Mouse (Mus musculus): Measurements from ENCODE around the gene Ifit1. TPM values are rescaled to one million over a fixed set of nuclear protein-coding genes. Genes with fewer than 3 reads are reported as not detected.

Ifit1 gene
- polyA plus RNA-seq, 1 experiment = 0.01 TPM

DNA sequence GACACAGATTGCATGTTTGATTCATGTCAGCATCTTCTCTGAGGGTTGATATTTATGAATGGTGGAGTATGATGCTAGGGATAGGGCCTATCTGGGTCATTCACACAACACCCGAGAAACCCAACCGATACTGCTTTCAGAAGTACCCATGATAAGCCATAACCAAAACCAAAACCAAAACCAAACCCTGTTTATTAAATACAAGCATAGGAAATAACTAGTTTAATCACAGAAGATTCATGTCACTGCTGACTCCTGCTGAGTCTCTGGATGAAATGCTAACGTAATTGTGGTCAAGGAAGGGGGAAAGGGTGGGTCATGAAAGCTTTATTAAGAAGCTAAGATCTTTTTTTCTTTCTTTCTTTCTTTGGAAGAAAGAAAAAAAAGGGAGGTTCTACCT, 9.6 kb downstream of the Ifit1 start:
- no peak overlapping the region for H3ac ChIP-seq (ENCODE audit: control insufficient read depth, insufficient read length, low read depth)
- no peaks in the 10 kb centered on the region for H3K27me3 ChIP-seq (ENCODE audit: control insufficient read depth, insufficient read depth, insufficient read length)
- no peaks in the 10 kb centered on the region for H3K36me3 ChIP-seq (ENCODE audit: control insufficient read depth, insufficient read depth)
- no peaks in the 10 kb centered on the region for H3K79me2 ChIP-seq (ENCODE audit: control insufficient read depth, insufficient read depth)
- H3K4me3 ChIP-seq (ENCODE audit: insufficient read depth, poor library complexity, severe bottlenecking) = no peak overlapping the region
- TF ChIP-seq MAX (IDR thresholded peaks at IDR 0.05) (no peak), MYOD1 (IDR thresholded peaks at IDR 0.05; ENCODE audit: control insufficient read depth, insufficient read length, low read depth) (no peak), FOSL1 (IDR thresholded peaks at IDR 0.05; ENCODE audit: insufficient read depth, low read length, poor library complexity, severe bottlenecking) (no peak), CEBPB (IDR thresholded peaks at IDR 0.05; ENCODE audit: low read depth) (no peak), MYOG (IDR thresholded peaks at IDR 0.05; ENCODE audit: control insufficient read depth, extremely low read depth, insufficient read length) (no peak), USF1 (IDR thresholded peaks at IDR 0.05; ENCODE audit: low read depth) (no peak), CTCF (IDR thresholded peaks at IDR 0.05; ENCODE audit: control insufficient read depth, insufficient read depth, insufficient read length) (no peak)
- H3K79me3 ChIP-seq (ENCODE audit: low read depth) = no peaks in the 10 kb centered on the region

DNA sequence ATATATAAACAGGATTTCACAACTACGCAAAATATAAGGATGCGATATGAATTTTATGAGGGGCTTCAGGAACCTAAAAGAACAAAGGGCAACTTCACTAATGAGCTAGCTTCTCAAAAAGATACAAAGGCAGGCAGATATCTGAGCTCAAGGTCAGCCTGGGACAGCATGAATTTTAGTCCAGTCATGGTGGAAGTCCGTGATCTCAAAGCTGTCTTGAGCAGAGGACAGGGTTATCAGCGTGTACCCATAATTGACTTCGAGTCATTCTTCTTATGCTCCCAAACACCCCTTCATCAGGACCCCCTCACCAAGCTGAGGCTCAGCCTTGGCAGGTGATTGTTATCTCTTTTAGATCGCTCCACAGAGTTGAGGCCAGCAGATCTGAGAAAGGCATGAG, 10.3 kb downstream of the Ifit1 start:
- Histone ChIP-seq H3ac (ENCODE audit: control insufficient read depth, insufficient read length, low read depth) (no peak overlapping the region), H3K27me3 (ENCODE audit: control insufficient read depth, insufficient read depth, insufficient read length) (no peaks in the 10 kb centered on the region), H3K79me2 (ENCODE audit: control insufficient read depth, insufficient read depth) (no peaks in the 10 kb centered on the region), H3K79me3 (ENCODE audit: low read depth) (no peaks in the 10 kb centered on the region), H3K36me3 (ENCODE audit: control insufficient read depth, insufficient read depth) (no peaks in the 10 kb centered on the region), H3K4me3 (ENCODE audit: insufficient read depth, poor library complexity, severe bottlenecking) (no peak overlapping the region)
- no peak for TF ChIP-seq MYOG (IDR thresholded peaks at IDR 0.05; ENCODE audit: control insufficient read depth, extremely low read depth, insufficient read length)
- no peak for TF ChIP-seq MAX (IDR thresholded peaks at IDR 0.05)
- no peak for TF ChIP-seq MYOD1 (IDR thresholded peaks at IDR 0.05; ENCODE audit: control insufficient read depth, insufficient read length, low read depth)
- no peak for TF ChIP-seq USF1 (IDR thresholded peaks at IDR 0.05; ENCODE audit: low read depth)
- no peak for TF ChIP-seq FOSL1 (IDR thresholded peaks at IDR 0.05; ENCODE audit: insufficient read depth, low read length, poor library complexity, severe bottlenecking)
- TF ChIP-seq CTCF (IDR thresholded peaks at IDR 0.05; ENCODE audit: control insufficient read depth, insufficient read depth, insufficient read length) = no peak
- no peak for TF ChIP-seq CEBPB (IDR thresholded peaks at IDR 0.05; ENCODE audit: low read depth)

DNA sequence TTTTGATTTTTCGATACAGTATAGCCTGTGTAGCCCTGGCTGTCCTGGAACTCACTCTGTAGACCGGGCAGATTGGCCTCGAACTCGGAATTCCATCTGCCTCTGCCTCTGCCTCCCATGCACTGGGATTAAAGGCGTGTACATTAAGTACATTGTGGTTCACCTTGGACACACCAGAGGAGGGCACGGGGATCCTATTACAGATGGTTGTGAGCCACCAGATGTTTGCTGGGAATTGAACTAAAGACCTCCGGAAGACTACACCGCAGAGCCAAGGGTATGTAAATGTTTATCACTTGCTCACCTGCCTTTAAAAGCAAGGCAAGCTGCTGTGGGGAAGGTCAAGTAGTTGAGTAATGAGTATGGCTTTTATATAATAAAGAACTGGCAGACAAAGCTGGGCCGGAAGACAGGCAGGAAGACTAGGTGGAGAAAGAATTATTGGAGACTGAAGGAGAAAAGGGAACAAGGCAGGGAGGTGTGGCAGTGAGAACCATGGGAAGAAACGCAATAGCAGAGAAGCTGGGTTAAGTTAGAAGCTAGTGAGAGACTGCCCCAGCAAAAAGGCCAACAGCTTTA, 14.6 kb downstream of the Ifit1 start:
- no peaks in the 10 kb centered on the region for H3K27me3 ChIP-seq (ENCODE audit: control insufficient read depth, insufficient read depth, insufficient read length)
- H3K79me2 ChIP-seq (ENCODE audit: control insufficient read depth, insufficient read depth) = no peaks in the 10 kb centered on the region
- H3K79me3 ChIP-seq (ENCODE audit: low read depth) = no peaks in the 10 kb centered on the region
- no peak overlapping the region for H3K4me3 ChIP-seq (ENCODE audit: insufficient read depth, poor library complexity, severe bottlenecking)
- no peak for TF ChIP-seq CTCF (IDR thresholded peaks at IDR 0.05; ENCODE audit: control insufficient read depth, insufficient read depth, insufficient read length)
- no peak for TF ChIP-seq MYOG (IDR thresholded peaks at IDR 0.05; ENCODE audit: control insufficient read depth, extremely low read depth, insufficient read length)
- no peak for TF ChIP-seq USF1 (IDR thresholded peaks at IDR 0.05; ENCODE audit: low read depth)
- TF ChIP-seq FOSL1 (IDR thresholded peaks at IDR 0.05; ENCODE audit: insufficient read depth, low read length, poor library complexity, severe bottlenecking) = no peak
- no peak for TF ChIP-seq MYOD1 (IDR thresholded peaks at IDR 0.05; ENCODE audit: control insufficient read depth, insufficient read length, low read depth)
- TF ChIP-seq MAX (IDR thresholded peaks at IDR 0.05) = no peak
- no peak for TF ChIP-seq CEBPB (IDR thresholded peaks at IDR 0.05; ENCODE audit: low read depth)
- no peaks in the 10 kb centered on the region for H3K36me3 ChIP-seq (ENCODE audit: control insufficient read depth, insufficient read depth)
- H3ac ChIP-seq (ENCODE audit: control insufficient read depth, insufficient read length, low read depth) = no peak overlapping the region

DNA sequence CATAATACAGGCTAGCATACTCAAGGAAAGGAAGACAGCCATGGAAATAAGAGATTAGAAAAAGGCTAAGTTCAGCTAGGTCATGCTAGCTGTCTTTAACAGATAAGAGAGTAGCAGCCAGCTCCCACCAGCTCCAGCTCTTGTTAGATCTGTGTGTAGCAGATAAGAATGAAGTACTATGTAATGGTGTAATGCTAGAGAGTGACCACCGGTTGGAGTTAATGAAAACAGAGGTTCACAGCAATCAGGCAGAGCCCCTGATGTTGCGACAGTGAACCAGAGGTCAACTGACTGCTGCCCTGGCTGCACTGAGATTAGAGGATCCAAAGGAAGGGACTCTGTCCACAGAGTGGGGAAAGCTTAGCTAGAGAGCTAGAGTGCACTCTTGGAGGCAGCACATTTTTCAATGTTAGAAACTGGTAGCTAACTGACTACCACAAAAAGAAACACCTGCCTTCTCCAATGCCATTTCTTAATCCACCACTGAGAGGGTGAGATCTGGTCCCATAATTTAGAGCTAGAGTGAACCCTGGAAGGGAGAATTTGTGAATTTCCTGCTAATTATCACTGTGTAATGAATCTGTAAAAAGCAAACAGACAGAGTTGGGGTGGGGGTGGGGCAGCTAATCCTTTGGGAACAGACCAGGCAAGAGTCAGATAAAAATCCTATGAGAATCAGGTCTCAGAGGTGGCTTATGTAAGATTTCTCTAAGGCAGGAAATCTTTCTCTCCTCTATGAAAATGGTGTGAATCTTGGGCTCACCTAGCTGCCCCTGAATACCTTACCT, 16.0 kb downstream of the Ifit1 start:
- H3K79me3 ChIP-seq (ENCODE audit: low read depth) = no peaks in the 10 kb centered on the region
- no peaks in the 10 kb centered on the region for H3K27me3 ChIP-seq (ENCODE audit: control insufficient read depth, insufficient read depth, insufficient read length)
- TF ChIP-seq CTCF (IDR thresholded peaks at IDR 0.05; ENCODE audit: control insufficient read depth, insufficient read depth, insufficient read length) (no peak), USF1 (IDR thresholded peaks at IDR 0.05; ENCODE audit: low read depth) (no peak), MYOD1 (IDR thresholded peaks at IDR 0.05; ENCODE audit: control insufficient read depth, insufficient read length, low read depth) (no peak)
- H3K79me2 ChIP-seq (ENCODE audit: control insufficient read depth, insufficient read depth) = no peaks in the 10 kb centered on the region
- no peaks in the 10 kb centered on the region for H3K36me3 ChIP-seq (ENCODE audit: control insufficient read depth, insufficient read depth)
- H3ac ChIP-seq (ENCODE audit: control insufficient read depth, insufficient read length, low read depth) = no peak overlapping the region
- no peak overlapping the region for H3K4me3 ChIP-seq (ENCODE audit: insufficient read depth, poor library complexity, severe bottlenecking)

DNA sequence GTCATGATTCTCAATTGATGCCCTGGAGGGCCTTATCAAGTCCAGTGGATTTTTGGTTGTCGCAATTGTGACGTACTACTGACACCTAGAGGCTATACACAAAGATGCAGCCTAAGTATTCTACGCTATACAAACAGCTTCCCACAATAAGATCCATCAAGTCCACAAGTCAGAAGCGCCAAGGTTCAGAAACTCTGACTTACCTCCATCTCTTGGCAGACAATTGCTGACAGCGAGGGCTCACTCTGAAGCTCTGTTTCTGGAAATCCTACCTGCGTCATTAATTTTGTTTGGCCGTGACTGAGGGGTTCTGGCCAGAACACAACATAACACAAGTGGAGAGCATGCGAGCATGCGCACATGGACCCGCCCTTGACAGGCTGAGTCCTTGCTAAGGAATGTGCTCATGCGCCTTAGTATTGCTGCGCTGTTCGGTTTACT, 21.4 kb downstream of the Ifit1 start:
- H3K36me3 ChIP-seq (ENCODE audit: control insufficient read depth, insufficient read depth) = no peaks in the 10 kb centered on the region
- H3K27me3 ChIP-seq (ENCODE audit: control insufficient read depth, insufficient read depth, insufficient read length) = no peaks in the 10 kb centered on the region
- no peaks in the 10 kb centered on the region for H3K79me3 ChIP-seq (ENCODE audit: low read depth)
- TF ChIP-seq MAX (IDR thresholded peaks at IDR 0.05) (no peak), CTCF (IDR thresholded peaks at IDR 0.05; ENCODE audit: control insufficient read depth, insufficient read depth, insufficient read length) (peak; percentile 32)
- H3K79me2 ChIP-seq (ENCODE audit: control insufficient read depth, insufficient read depth) = no peaks in the 10 kb centered on the region
- H3ac ChIP-seq (ENCODE audit: control insufficient read depth, insufficient read length, low read depth) = no peak overlapping the region
- H3K4me3 ChIP-seq (ENCODE audit: insufficient read depth, poor library complexity, severe bottlenecking) = no peak overlapping the region

DNA sequence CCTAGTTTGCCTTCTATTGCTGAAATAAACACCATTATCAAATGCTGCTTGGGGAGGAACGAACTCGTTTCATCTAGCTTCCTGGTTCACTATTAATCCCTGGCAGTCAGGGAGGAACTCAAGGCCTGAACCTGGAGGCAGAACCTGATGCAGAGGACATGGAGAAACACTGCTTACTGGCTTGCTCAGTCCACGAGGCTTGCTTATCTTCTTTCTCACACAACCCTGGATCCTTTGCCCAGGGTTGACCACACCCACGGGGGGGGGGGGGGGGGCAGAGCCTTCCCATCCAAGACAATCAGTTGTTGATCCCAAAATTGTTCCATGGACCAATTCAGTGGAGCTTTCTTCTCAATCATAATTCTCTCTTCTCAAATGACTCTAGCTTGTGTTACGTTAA, 22.1 kb downstream of the Ifit1 start:
- no peak overlapping the region for H3K4me3 ChIP-seq (ENCODE audit: insufficient read depth, poor library complexity, severe bottlenecking)

More for the DNA sequence above, 22.1 kb downstream of the Ifit1 start:
- Histone ChIP-seq H3ac (ENCODE audit: control insufficient read depth, insufficient read length, low read depth) (no peak overlapping the region), H3K79me2 (ENCODE audit: control insufficient read depth, insufficient read depth) (no peaks in the 10 kb centered on the region), H3K27me3 (ENCODE audit: control insufficient read depth, insufficient read depth, insufficient read length) (no peaks in the 10 kb centered on the region), H3K36me3 (ENCODE audit: control insufficient read depth, insufficient read depth) (no peaks in the 10 kb centered on the region), H3K79me3 (ENCODE audit: low read depth) (no peaks in the 10 kb centered on the region)
- no peak for TF ChIP-seq CTCF (IDR thresholded peaks at IDR 0.05; ENCODE audit: control insufficient read depth, insufficient read depth, insufficient read length)
- TF ChIP-seq USF1 (IDR thresholded peaks at IDR 0.05; ENCODE audit: low read depth) = no peak
- TF ChIP-seq MYOG (IDR thresholded peaks at IDR 0.05; ENCODE audit: control insufficient read depth, extremely low read depth, insufficient read length) = no peak
- no peak for TF ChIP-seq MYOD1 (IDR thresholded peaks at IDR 0.05; ENCODE audit: control insufficient read depth, insufficient read length, low read depth)
- no peak for TF ChIP-seq MAX (IDR thresholded peaks at IDR 0.05)
- no peak for TF ChIP-seq CEBPB (IDR thresholded peaks at IDR 0.05; ENCODE audit: low read depth)
- TF ChIP-seq FOSL1 (IDR thresholded peaks at IDR 0.05; ENCODE audit: insufficient read depth, low read length, poor library complexity, severe bottlenecking) = no peak
